Mouse (Mus musculus) liver, embryonic 16.5 days (tissue): ENCODE measurements at regions not wholly inside any gene's neighbourhood (a gene's known extent, or its start where the extent isn't known, plus 50 kb on each side); places are given as distances from the start of the nearest gene placed in this dataset. TPM values are rescaled to one million over a fixed set of nuclear protein-coding genes. Genes with fewer than 3 reads are reported as not detected.

ENCODE experiments used
- ATAC-seq: fragments of 200-750 bp; cut with Nextera tagmentation; 2 replicates; pipeline ENCODE4 v1.8.0; 2017; ENCODE audit warnings: low read depth, mild to moderate bottlenecking, moderate number of reproducible peaks, moderate library complexity
- H3K27ac ChIP-seq: fragments of 300-500 bp; sonication (generic); 2 replicates; pipeline ENCODE4 v1.5.1; 2014; ENCODE audit warnings: mild to moderate bottlenecking, low read length
- H3K27me3 ChIP-seq: fragments of 300-500 bp; sonication (generic); 2 replicates; pipeline ENCODE4 v1.6.1; 2014; ENCODE audit warnings: low read depth, low read length, mixed read lengths; ENCODE audit not compliant: control insufficient read depth, insufficient read depth
- H3K36me3 ChIP-seq: fragments of 300-500 bp; sonication (generic); 2 replicates; pipeline ENCODE4 v1.6.1; 2014; ENCODE audit warnings: mild to moderate bottlenecking; ENCODE audit not compliant: control insufficient read depth, insufficient read depth
- H3K4me1 ChIP-seq: fragments of 300-500 bp; sonication (generic); 2 replicates; pipeline ENCODE4 v1.6.1; 2014; ENCODE audit warnings: low read depth, low read length, mixed read lengths; ENCODE audit not compliant: control insufficient read depth
- H3K4me2 ChIP-seq: fragments of 300-500 bp; sonication (generic); 2 replicates; pipeline ENCODE4 v1.6.1; 2014; ENCODE audit warnings: low read depth, low read length, mixed read lengths
- H3K4me3 ChIP-seq: fragments of 300-500 bp; sonication (generic); 2 replicates; pipeline ENCODE4 v1.5.1; 2014; ENCODE audit warnings: low read depth, mild to moderate bottlenecking, low read length
- H3K9ac ChIP-seq: fragments of 300-500 bp; sonication (generic); 2 replicates; pipeline ENCODE4 v1.6.1; 2014; ENCODE audit warnings: low read depth, low read length
- H3K9me3 ChIP-seq: fragments of 300-500 bp; sonication (generic); replicated peaks from 2 replicates; pipeline ENCODE4 v1.6.1; 2016; ENCODE audit warnings: low read length; ENCODE audit not compliant: control insufficient read depth
- WGBS: fragments of 180-500 bp; shearing (Covaris S2); extraction: QIAGEN DNeasy Blood & Tissue Kit; methylation state at CpG from one replicate; pipeline ENCODE4 v1.1.7; 2014; ENCODE audit not compliant: insufficient replicate concordance; 5-methylcytosine and 5-hydroxymethylcytosine counted together
- microRNA-seq: library from miRNA; unstranded; fragments of <30 nt; microRNA quantifications from one replicate; pipeline ENCODE4, GENCODE M21; 2016

- Histone ChIP-seq H3K27ac (no peak overlapping the region), H3K4me2 (no peak overlapping the region)
These were observed 157.6 kb downstream of the Zfp281 start for GRCm38 (mm10) chr1:136782261-136782660.

GRCm38 (mm10) chr1:136784178-136784577, 159.5 kb downstream of the Zfp281 start:
- Histone ChIP-seq H3K4me1 (no peaks in the 10 kb centered on the region), H3K9me3 (no peaks in the 10 kb centered on the region), H3K27ac (no peak overlapping the region), H3K4me3 (no peak overlapping the region), H3K4me2 (no peak overlapping the region), H3K27me3 (no peaks in the 10 kb centered on the region), H3K36me3 (no peaks in the 10 kb centered on the region), H3K9ac (no peak overlapping the region)
- WGBS, result 25% methylated on average over 9 of the region's 9 CpGs
- no peak for ATAC-seq

More at GRCm38 (mm10) chr1:136782261-136782660, 157.6 kb downstream of the Zfp281 start:
- no peak for ATAC-seq
- Histone ChIP-seq H3K27me3 (no peaks in the 10 kb centered on the region), H3K4me1 (no peaks in the 10 kb centered on the region), H3K9me3 (no peaks in the 10 kb centered on the region), H3K9ac (no peak overlapping the region), H3K36me3 (no peaks in the 10 kb centered on the region), H3K4me3 (no peak overlapping the region)
- 44% methylated on average over 10 of the region's 10 CpGs for WGBS

GRCm38 (mm10) chr1:136788979-136789513, 164.3 kb downstream of the Zfp281 start:
- no peaks in the 10 kb centered on the region for H3K9me3 ChIP-seq
- no peaks in the 10 kb centered on the region for H3K36me3 ChIP-seq
- H3K9ac ChIP-seq, result no peak overlapping the region
- no peak for ATAC-seq
- H3K4me1 ChIP-seq, result no peaks in the 10 kb centered on the region
- no peak overlapping the region for H3K27ac ChIP-seq
- 70% methylated on average over 30 of the region's 30 CpGs for WGBS
- no peaks in the 10 kb centered on the region for H3K27me3 ChIP-seq
- no peak overlapping the region for H3K4me2 ChIP-seq
- no peak overlapping the region for H3K4me3 ChIP-seq

- H3K4me1 ChIP-seq, result no peaks in the 10 kb centered on the region
- ATAC-seq, result no peak
- H3K27ac ChIP-seq, result no peak overlapping the region
- 59% methylated on average over 1 of the region's 1 CpGs for WGBS
- no peak overlapping the region for H3K4me3 ChIP-seq
- no peak overlapping the region for H3K4me2 ChIP-seq
- no peaks in the 10 kb centered on the region for H3K27me3 ChIP-seq
- no peak overlapping the region for H3K9ac ChIP-seq
- no peaks in the 10 kb centered on the region for H3K36me3 ChIP-seq
- no peaks in the 10 kb centered on the region for H3K9me3 ChIP-seq
These were observed 166.9 kb downstream of the Zfp281 start for GRCm38 (mm10) chr1:136791641-136792040.

Small RNA genes in the stretch of these regions (microRNA-seq; reads per million reads assigned to microRNA genes)
- not detected for gene Gm22132
